Mouse (Mus musculus) heart, adult 2 months (tissue): ENCODE measurements around the gene Brd1.
"Not testable (repeated sequence)": the region's sequence is repeated elsewhere in the genome, so short reads cannot be mapped to it uniquely, and the experiment has no call there.

ENCODE experiments used
- CTCF ChIP-seq: fragments of 200-600 bp; IDR thresholded peaks from 2 replicates; pipeline ENCODE4 v1.8.1; 2022; ENCODE audit warnings: antibody characterized with exemption, mild to moderate bottlenecking, moderate library complexity
- POLR2A ChIP-seq: fragments of 200-500 bp; IDR thresholded peaks from 2 replicates; pipeline ENCODE4 v1.6.1; 2011; ENCODE audit warnings: mild to moderate bottlenecking, low read depth, low read length, control low read depth; ENCODE audit not compliant: insufficient read depth

- TF ChIP-seq POLR2A, CTCF: not testable (repeated sequence)
Measured at GRCm38 (mm10) chr15:88706987-88707386, 27.0 kb downstream of the Brd1 start.
